Mouse (Mus musculus) intestine, postnatal 0 days (tissue): ENCODE data around the gene Supt3. TPM values are rescaled to one million over a fixed set of nuclear protein-coding genes. Genes with fewer than 3 reads are reported as not detected.

ENCODE experiments used
- ATAC-seq: fragments of 200-750 bp; cut with Nextera tagmentation; 2 replicates; pipeline ENCODE4 v1.8.0; 2017; ENCODE audit warnings: mild to moderate bottlenecking, moderate TSS enrichment, moderate library complexity
- H3K27ac ChIP-seq: fragments of 300-500 bp; sonication (generic); 2 replicates; pipeline ENCODE4 v1.5.1; 2014; ENCODE audit warnings: mild to moderate bottlenecking, low read depth, low read length, moderate library complexity
- H3K27me3 ChIP-seq: fragments of 300-500 bp; sonication (generic); replicated peaks from 2 replicates; pipeline ENCODE4 v1.6.1; 2014; ENCODE audit warnings: low read length, mixed read lengths; ENCODE audit not compliant: control insufficient read depth, insufficient read depth
- H3K36me3 ChIP-seq: fragments of 300-500 bp; sonication (generic); 2 replicates; pipeline ENCODE4 v1.6.1; 2014; ENCODE audit warnings: mild to moderate bottlenecking, moderate library complexity; ENCODE audit not compliant: control insufficient read depth, insufficient read depth
- H3K4me1 ChIP-seq: fragments of 300-500 bp; sonication (generic); replicated peaks from 2 replicates; pipeline ENCODE4 v1.6.1; 2014; ENCODE audit warnings: antibody characterized with exemption, low read length, mixed read lengths; ENCODE audit not compliant: control insufficient read depth, insufficient read depth
- H3K4me2 ChIP-seq: fragments of 300-500 bp; sonication (generic); replicated peaks from 2 replicates; pipeline ENCODE4 v1.6.1; 2014; ENCODE audit warnings: low read depth, mild to moderate bottlenecking, moderate library complexity
- H3K4me3 ChIP-seq: fragments of 300-500 bp; sonication (generic); 2 replicates; pipeline ENCODE4 v1.5.1; 2014; ENCODE audit warnings: low read depth, low read length
- H3K9ac ChIP-seq: fragments of 300-500 bp; sonication (generic); 2 replicates; pipeline ENCODE4 v1.6.1; 2014; ENCODE audit warnings: mild to moderate bottlenecking, low read depth, low read length
- H3K9me3 ChIP-seq: fragments of 300-500 bp; sonication (generic); 2 replicates; pipeline ENCODE4 v1.6.1; 2016; ENCODE audit warnings: mixed run types; ENCODE audit not compliant: control insufficient read depth
- CTCF ChIP-seq: sonication (generic); IDR thresholded peaks from 2 replicates; pipeline ENCODE4 v1.5.1; 2016; ENCODE audit warnings: low read depth, mild to moderate bottlenecking, control low read depth, antibody characterized with exemption, moderate library complexity
- WGBS: fragments of 180-500 bp; shearing (Covaris S2); extraction: QIAGEN DNeasy Blood & Tissue Kit; methylation state at CpG from one replicate; pipeline ENCODE4 v1.1.7; 2014; 5-methylcytosine and 5-hydroxymethylcytosine counted together
- polyA plus RNA-seq: library from polyadenylated mRNA; unstranded; fragments of >200 nt; fragmentation: Nextera tagmentation; extraction: Ambion mirVana; gene quantifications from 2 replicates; pipeline ENCODE4 v1.2.1, GENCODE M21; 2015

Supt3 gene
- polyA plus RNA-seq, 1 experiment from 2014 or later, result 4.9 TPM

GRCm38 (mm10) chr17:45063776-45064175 lies 286.8 kb downstream of the Supt3 start:
- H3K4me2 ChIP-seq, result no peak overlapping the region
- TF ChIP-seq CTCF, result no peak
- no peak overlapping the region for H3K4me3 ChIP-seq
- H3K9me3 ChIP-seq, result no peaks in the 10 kb centered on the region
- ATAC-seq, result no peak
- H3K27ac ChIP-seq, result no peak overlapping the region
- H3K4me1 ChIP-seq, result no peaks in the 10 kb centered on the region
- H3K9ac ChIP-seq, result no peak overlapping the region
- H3K27me3 ChIP-seq, result no peaks in the 10 kb centered on the region
- no peaks in the 10 kb centered on the region for H3K36me3 ChIP-seq
- WGBS, result 72% methylated on average over 5 of the region's 5 CpGs

- Histone ChIP-seq H3K27ac (no peak overlapping the region), H3K4me3 (no peak overlapping the region), H3K4me1 (no peaks in the 10 kb centered on the region), H3K9me3 (no peaks in the 10 kb centered on the region), H3K4me2 (no peak overlapping the region), H3K9ac (no peak overlapping the region), H3K27me3 (no peaks in the 10 kb centered on the region), H3K36me3 (no peaks in the 10 kb centered on the region)
- WGBS, result 79% methylated on average over 2 of the region's 2 CpGs
- no peak for TF ChIP-seq CTCF
- no peak for ATAC-seq
These were observed 288.5 kb downstream of the Supt3 start for GRCm38 (mm10) chr17:45065465-45065864.

DNA sequence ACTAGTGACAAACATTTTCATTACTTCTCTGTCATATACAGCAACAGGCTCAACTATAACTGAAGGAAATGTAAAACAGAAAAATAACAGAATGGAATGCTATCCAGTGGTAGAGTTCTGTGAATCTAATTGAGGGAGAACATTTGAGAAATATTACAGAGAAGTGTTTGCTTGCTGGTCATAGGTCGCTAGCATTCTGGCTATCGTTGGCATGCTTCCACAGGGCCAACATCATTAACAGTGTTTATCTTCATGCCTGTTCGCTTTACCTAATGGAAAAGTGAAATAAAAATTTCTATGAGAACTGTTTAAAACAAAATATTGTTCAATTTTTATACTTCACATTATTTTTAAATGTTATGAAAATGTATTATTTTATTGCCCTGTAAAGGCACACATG lies 290.5 kb downstream of the Supt3 start:
- H3K4me2 ChIP-seq, result no peak overlapping the region
- no peaks in the 10 kb centered on the region for H3K9me3 ChIP-seq
- H3K9ac ChIP-seq, result no peak overlapping the region
- H3K4me1 ChIP-seq, result no peaks in the 10 kb centered on the region
- no peaks in the 10 kb centered on the region for H3K36me3 ChIP-seq
- H3K27ac ChIP-seq, result no peak overlapping the region
- ATAC-seq, result no peak
- H3K27me3 ChIP-seq, result no peaks in the 10 kb centered on the region
- 78% methylated on average over 3 of the region's 3 CpGs for WGBS
- no peak for TF ChIP-seq CTCF
- H3K4me3 ChIP-seq, result no peak overlapping the region

DNA sequence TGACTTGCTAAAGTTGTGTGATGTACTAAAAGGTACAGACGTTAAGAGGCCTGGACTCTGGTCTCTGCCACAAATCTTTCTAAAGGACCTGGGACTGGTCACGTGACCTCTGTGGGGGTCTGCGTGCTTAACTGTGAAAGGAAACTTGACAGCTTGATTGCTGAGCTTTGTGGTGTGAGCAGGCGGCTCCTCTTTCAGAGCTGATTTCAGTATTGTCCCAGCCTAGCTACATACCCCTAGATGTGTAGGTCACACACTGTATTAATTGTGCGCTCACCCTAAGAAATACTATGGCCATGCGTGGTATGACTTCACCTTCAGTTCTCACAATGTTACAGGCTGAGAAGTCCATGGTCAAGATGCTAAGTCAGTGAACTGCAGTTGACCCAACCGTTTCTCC lies 291.4 kb downstream of the Supt3 start:
- Histone ChIP-seq H3K9me3 (no peaks in the 10 kb centered on the region), H3K27me3 (no peaks in the 10 kb centered on the region), H3K9ac (no peak overlapping the region), H3K27ac (no peak overlapping the region), H3K4me3 (no peak overlapping the region), H3K4me2 (no peak overlapping the region), H3K36me3 (no peaks in the 10 kb centered on the region), H3K4me1 (no peaks in the 10 kb centered on the region)
- 77% methylated on average over 7 of the region's 7 CpGs for WGBS
- no peak for TF ChIP-seq CTCF
- ATAC-seq, result no peak

GRCm38 (mm10) chr17:45072495-45073347 lies 295.8 kb downstream of the Supt3 start:
- Histone ChIP-seq H3K36me3 (no peaks in the 10 kb centered on the region), H3K9ac (no peak overlapping the region), H3K4me1 (no peaks in the 10 kb centered on the region), H3K4me2 (no peak overlapping the region), H3K27me3 (no peaks in the 10 kb centered on the region), H3K27ac (no peak overlapping the region), H3K4me3 (no peak overlapping the region), H3K9me3 (no peaks in the 10 kb centered on the region)
- 79% methylated on average over 7 of the region's 7 CpGs for WGBS
- no peak for TF ChIP-seq CTCF
- no peak for ATAC-seq

- H3K4me3 ChIP-seq, result no peak overlapping the region
- no peaks in the 10 kb centered on the region for H3K4me1 ChIP-seq
- H3K36me3 ChIP-seq, result no peaks in the 10 kb centered on the region
- no peak overlapping the region for H3K4me2 ChIP-seq
- ATAC-seq, result no peak
- no peak overlapping the region for H3K9ac ChIP-seq
- TF ChIP-seq CTCF, result no peak
- no peaks in the 10 kb centered on the region for H3K27me3 ChIP-seq
- WGBS, result 95% methylated on average over 8 of the region's 8 CpGs
- no peak overlapping the region for H3K27ac ChIP-seq
- H3K9me3 ChIP-seq, result no peaks in the 10 kb centered on the region
These were observed 296.3 kb downstream of the Supt3 start for GRCm38 (mm10) chr17:45073348-45073634.
